Mouse (Mus musculus) inflammation-experienced regulatory T-cells, adult 16 weeks (primary cell): ENCODE measurements around the gene Ndn. TPM values are rescaled to one million over a fixed set of nuclear protein-coding genes. Genes with fewer than 3 reads are reported as not detected.

ENCODE experiments used
- polyA plus RNA-seq: library from polyadenylated mRNA; unstranded; fragments of 100-300 nt; shearing (Covaris generic); gene quantifications from one replicate; pipeline ENCODE4 v1.2.1, GENCODE M21; 2017

Gene Ndn
- 0.16 TPM for polyA plus RNA-seq

DNA sequence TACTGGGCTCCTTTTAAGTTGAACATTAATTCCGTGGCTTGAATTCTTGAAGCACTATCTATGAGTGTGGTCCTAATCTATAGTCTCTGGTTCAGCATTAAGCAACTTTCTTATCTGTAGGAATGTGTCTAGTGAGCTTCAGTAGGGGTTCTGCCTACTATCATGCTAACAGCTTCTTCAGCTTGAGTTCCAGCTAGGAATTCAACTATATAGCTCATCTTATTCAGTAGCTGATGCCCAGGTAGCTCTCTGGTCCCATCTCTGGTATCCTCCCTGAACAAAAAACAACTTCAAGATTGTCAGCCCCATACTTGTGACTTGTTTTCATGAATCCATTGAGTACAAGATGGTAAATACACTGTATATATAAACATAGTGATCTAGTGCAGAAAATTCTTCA is at the start of gene Ndn:
TSS of gene Ndn (plus strand) at position 301 of the 400 bp plus-strand sequence.

DNA sequence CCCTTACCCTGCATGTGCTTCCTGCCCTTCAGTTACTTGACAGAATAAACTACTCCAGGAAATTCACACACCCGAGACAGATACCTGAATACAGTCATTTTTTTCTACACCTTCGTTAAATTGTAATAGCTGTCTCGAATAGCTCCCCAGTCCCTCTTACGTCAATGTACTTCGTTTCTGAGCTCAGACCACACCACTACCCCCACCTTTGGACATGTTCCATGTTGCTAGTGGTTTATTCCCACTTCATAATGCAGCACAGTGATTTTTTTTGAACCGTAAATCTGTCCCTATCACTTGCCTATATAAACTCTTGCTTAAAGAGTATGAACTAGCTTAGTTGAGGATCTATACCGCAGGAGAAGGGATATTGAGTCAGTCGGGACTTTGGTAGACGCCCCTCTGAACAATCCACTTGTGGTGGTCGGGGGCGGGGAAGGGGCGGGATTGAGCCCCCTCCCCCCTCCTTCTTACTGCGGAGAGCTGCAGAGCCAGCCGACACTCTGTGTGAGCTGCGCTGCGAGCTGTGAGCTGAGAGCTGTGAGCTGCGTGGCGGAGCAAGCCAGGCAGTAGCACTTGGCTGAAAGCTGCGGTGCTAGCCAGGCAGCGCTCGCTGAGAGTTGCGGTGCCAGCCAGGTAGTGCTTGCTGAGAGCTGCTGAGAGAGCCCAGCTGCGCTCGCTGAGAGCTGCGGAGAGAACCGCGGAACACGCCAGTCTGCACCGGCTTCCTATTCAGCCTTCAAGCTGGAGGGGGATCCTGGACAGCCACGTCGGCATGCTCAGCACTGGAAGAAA is 30.3 kb downstream of the Ndn start, which contains the start of gene Magel2:
TSS of gene Magel2 (plus strand) at position 501 of the 795 bp plus-strand sequence.

Other genes starting within 250 kb of the Ndn start
- gene Magel2, start 30.4 kb downstream of the Ndn start, polyA plus RNA-seq: not detected
- gene Mkrn3, start 73.6 kb downstream of the Ndn start, polyA plus RNA-seq: not detected
- gene Peg12, start 117.9 kb downstream of the Ndn start, polyA plus RNA-seq: not detected